Mouse (Mus musculus) yolk sac, embryonic 10.5 days (tissue): ENCODE data around the gene Ybx2.

Experiments
- DNase-seq: peaks from one replicate; pipeline ENCODE4 v3.0.0-alpha.2; 2017; ENCODE audit warnings: low spot score

The Ybx2 gene

DNA sequence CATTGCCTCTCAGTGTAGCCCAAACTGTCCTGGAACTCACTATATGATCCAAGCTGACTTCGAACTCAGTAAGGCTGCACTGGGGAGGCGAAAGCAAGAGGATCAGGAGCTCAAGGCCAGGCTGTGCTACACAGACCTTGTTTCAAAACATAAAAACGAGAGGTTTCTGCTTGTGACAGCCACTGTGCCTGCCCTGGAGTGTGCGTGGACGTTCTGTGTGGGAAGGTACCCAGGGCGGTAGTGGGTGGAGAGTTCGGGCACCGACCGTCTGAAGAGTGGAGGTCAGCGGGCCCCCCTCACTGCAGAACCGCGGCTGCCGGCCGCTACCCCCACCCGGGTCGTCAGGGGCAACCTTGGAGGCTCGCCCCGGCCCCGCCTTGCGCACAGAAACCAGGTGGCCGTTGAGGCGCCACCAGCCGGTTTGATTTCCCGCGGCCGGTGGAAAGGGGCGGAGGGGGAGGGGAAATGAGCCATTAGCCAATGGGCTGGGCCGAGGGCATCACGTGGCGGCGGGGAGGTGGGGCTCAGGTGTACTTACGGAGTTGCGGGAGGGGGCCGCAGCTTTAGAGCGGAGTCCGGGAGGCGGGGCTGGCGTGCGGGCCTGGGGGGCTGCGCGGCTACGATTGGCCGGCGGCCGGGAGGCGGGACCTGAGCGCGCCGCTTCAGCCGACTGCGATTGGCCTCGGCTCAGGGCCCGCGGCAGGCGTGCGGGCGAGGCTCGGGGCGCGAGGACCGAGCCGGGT is at the start of gene Ybx2:
Gene Ybx2 (plus strand): TSS at position 660 of the 743 bp plus-strand sequence.
- peak; percentile 93 for DNase-seq

- DNase-seq: peak; percentile 38
These were observed 48.5 kb upstream of the Ybx2 start for GRCm38 (mm10) chr11:69886907-69887635.

DNA sequence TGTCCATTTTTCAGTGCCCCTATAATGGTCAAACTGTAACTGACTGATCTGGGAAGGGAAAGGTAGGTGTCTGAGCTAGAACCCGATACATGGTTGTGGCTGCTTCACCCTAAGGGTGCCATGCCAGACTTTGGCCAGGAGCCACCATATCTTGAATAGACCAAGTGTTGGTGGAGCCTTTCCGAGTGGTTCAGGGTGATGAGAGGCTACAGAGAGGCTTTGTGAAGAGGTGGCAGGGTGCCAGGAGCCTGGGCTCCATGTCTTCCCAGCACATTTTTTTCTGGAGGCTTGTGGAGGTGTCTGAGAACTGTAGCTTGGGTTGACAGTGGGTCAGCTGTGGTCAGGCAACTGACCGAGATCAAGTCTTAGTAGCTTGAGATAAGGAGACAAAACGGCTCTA is 44.1 kb upstream of the Ybx2 start:
- DNase-seq: no peak

DNA sequence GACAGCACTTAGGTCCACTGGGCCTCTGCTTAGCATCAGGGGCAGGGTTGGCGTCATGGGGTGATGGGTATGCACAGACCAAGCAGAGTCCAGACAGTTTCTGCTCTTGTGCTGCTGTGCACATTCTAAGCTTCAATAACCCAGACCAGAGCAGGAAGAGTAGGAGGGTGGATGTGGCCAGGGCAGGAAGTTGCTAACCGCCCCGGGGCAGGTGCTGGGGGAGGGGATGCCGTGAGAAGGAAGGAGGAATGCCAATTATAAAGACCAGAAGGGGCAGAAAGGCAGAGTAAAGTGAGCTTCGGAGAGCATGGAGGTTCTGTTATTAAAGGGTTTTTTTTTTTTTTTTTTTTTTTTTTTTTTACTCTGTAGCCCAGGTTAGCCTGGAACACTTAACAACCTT is 40.9 kb upstream of the Ybx2 start:
- no peak for DNase-seq

DNA sequence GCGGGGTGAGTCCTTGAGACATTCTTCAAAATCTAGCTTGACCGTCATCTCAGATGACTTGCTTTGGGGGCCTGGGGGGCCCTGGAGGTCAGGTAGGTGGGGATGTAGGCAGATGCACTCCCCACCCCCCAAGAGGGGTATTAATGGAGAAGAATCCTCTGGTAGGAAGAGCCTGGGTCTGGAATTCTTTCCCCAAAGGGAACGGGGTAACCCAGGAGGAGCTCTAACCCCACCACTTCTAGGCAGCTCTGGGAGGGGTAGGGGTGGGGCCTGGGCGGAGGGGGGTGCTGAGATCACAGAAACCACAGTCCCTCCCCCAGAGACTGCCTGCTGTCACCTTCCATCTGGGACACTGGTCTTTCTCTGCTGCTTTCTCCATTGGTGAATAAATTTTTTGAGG is 40.3 kb upstream of the Ybx2 start, which contains the start of gene Acap1:
Gene Acap1 (minus strand): TSS at position 249 of the 400 bp plus-strand sequence.
- DNase-seq: no peak

DNA sequence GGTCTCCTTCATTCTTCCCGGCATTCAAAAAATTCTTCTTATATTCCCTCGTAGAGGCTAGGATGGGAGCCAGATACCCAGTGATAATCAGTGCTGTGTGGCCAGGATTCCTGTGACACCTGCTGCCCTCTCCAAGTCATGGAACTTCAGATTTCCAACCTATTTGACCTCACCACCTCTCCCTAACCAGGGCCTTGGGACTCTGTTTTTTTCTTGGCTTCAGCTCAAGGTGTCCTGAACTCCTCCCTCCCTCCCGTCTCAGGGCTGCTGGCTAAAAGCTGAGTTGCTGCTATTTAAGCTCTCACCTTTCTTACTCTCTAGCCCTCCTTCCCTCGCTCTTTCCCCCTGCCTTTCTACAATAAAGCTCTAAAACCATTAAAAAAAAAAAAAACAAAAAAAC is 35.7 kb upstream of the Ybx2 start:
- DNase-seq: no peak

DNA sequence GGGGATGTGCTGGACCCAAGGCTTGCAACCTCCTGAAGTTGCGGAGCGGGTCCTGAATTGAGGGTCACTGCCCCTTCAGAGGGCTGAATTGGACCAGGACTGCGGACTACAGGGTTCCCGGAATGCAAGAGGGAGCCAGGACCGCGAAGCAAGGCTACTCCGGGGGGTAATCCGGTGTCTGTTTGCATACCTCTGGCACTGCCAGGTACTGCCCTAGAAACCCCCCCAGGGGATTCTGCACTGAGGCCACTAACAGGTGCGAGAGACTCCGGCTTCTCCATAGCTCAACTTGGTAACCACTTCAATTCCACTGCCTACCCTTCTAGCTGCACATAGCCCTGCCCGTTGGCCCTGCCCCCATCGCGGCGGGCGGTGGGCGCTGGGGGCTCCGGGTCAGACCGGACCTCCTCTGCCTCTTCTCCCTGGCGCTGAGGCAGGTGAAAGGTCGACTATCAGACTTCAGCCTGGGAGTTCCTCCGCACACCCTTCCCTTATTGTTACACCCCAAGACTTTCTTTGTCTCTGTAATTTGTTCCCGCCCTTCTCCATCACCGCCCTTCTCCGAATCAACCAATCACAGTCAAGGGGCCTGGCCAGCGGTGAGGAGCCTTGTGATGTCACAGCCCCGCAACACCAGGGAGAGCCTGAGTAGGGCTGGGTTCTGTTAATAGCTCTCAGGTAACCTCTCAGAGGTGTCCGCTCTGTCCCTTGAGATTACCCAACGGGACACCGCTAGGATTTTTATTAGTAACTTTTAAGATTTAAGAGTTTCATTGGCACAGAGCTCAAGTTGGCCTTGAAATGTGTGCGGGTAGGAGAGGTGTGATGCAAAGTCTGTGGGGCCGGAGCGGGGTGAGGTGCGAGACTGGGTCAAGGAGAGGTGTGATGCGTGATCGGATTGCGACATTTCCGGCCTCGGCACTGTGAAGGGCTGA is 34.9 kb upstream of the Ybx2 start, which contains the start of the genes 2810408A11Rik and Neurl4:
Gene 2810408A11Rik (minus strand): TSS at position 517 of the 935 bp plus-strand sequence.
Gene Neurl4 (plus strand): TSS at position 602 of the 935 bp plus-strand sequence.
- peak; percentile 96 for DNase-seq

- DNase-seq: peak; percentile 96
These were observed 34.2 kb upstream of the Ybx2 start for GRCm38 (mm10) chr11:69901406-69901846.

GRCm38 (mm10) chr11:69901993-69902392 is 33.6 kb upstream of the Ybx2 start:
- DNase-seq: no peak

- DNase-seq: no peak
These were observed 32.6 kb upstream of the Ybx2 start for GRCm38 (mm10) chr11:69902972-69903371.

GRCm38 (mm10) chr11:69904311-69904710 is 31.3 kb upstream of the Ybx2 start:
- DNase-seq: no peak

DNA sequence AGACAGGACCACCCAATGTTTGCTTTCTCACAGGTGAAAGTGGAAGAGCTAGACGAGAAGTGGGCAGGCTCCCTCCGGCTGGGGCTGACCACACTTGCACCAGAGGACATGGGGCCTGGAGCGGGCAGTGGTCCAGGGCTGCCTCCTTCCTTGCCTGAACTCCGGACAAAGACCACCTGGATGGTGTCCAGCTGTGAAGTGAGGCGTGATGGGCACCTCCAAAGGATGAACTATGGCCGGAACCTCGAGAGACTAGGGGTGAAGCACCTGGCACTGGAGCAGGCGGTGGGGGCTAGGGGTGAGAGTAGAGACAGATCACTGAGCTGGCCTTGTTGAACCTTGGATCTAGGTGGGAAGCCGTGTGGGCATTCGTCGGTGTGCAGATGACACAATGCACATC is 27.0 kb upstream of the Ybx2 start:
- DNase-seq: no peak

DNA sequence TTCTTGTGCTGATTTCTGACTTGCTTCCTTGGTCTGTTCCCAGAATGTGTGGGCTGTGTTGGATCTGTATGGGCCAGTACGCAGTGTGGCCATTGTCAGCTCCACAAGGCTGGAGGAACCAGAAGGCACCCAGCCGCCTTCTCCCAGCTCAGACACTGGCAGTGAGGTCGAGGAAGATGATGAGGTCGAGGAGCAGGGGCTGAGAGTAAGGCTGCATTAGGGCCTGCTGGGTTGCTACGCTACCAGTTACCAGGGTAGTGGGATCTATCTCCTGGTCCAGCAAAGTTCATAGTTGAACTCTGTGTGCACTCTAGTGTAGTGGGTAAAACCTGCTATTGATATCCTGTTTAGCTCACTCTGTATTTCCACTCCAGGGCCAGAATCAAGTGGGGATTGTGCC is 26.4 kb upstream of the Ybx2 start:
- DNase-seq: no peak

- no peak for DNase-seq
These were observed 25.4 kb upstream of the Ybx2 start for GRCm38 (mm10) chr11:69910177-69910576.

DNA sequence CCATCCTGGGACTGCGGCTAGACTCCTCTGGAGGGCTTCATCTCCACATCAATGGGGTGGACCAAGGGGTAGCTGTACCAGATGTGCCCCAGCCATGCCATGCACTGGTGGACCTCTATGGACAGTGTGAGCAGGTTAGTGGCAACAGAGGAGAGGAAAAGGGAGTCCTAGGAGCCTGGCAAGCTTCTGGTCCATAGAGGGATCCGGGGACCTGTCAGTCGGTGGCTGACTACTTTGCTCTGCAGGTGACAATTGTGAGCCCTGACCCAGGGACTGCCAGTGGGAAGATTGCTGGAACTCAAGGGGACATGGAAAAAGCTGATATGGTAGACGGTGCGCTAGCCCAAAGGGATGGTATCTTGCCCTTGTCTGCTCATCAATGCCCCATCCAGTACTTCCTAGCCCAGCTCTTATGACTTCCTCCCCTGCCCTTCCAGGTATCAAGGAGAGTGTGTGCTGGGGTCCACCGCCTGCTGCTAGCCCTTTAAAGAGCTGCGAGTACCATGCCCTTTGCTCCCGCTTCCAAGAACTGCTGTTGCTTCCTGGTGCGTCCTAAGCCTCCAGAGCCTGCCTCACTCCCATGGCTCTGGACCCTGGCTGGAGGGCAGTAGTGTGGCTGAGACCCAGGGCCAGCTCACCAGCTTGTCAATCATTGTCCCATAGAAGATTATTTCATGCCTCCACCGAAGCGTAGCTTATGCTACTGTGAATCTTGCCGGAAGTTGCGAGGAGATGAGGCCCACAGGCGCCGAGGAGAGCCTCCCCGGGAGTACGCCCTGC is 24.6 kb upstream of the Ybx2 start:
- peak; percentile 88 for DNase-seq

- DNase-seq: no peak
These were observed 23.9 kb upstream of the Ybx2 start for GRCm38 (mm10) chr11:69911701-69912100.

DNA sequence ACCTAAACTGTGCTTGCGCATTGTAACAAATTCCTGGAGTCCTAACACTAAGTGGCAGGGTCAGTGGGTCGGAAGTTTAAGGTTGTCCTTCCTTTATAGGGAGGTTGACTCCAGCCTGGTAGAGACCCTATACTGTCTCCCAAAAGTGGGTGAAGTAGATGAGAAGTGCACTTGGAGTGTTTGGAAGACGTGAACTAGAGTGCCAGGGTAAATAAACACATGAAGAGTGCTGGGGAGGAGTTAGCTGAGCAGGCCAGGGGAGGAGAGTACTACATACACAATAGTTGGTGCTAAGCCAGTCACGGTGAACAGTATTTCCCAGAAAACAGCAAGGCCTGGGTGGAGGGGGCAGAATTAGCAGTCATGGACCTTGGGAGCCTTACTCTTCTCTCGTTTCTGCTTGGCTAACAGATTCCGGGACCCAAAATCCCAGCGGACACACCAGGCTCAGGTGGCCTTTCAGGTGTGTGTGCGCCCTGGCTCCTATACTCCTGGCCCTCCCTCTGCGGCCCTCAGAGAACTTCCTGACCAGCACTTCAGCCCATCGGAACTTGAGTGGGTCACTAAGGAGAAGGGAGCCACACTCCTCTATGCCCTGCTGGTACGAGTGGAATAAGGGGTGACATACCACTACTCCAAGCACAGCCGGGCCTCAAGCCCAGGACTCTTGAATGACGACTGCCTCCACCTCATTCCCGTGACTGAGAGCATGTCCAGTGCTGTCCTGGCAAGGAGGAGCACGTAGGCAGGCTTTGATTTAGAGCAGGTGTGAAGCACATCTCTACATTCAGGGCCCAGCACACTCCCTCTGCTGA is 22.7 kb upstream of the Ybx2 start:
- DNase-seq: no peak

DNA sequence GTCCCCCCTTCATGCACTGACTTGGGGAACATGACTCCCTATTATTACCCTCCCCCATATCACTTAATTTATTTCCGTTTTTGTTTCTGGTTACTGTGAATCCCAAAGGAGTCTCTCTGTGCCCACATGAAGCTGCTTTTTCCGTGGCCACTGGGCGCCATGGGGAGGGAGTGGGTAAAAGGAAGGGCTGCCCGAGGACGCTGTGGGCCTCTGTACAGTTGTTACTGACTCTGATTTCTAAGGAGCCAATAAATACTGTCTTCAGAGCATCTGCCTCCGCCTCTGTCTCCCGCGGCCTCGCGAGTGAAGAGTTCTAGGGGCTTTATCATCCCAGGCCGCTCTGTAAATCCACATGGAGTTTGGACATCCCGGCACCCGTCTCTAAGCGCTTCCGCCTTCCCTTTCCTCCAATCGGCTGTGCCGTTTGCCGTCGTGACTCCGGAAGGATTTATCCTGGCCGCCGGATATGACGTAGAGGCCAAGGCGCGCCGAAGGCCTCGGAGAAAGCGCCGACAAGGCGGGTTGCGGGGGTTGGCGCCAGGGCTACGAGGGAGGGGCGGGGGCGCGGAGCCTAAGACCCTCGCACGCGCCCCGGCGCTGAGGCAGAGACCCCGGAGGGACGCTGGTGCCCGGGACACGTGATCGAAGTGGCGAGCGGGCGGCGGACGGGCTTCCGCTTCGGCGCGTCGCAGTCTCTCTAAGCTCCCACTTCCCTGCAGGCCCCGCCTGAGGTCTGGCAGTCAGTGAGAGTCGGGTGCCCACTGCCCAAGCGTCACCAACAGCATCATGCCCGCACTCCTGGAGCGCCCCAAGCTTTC is 21.8 kb upstream of the Ybx2 start, which contains the start of gene Gps2:
Gene Gps2 (plus strand): TSS at position 335 of the 818 bp plus-strand sequence.
- DNase-seq: peak; percentile 93

DNA sequence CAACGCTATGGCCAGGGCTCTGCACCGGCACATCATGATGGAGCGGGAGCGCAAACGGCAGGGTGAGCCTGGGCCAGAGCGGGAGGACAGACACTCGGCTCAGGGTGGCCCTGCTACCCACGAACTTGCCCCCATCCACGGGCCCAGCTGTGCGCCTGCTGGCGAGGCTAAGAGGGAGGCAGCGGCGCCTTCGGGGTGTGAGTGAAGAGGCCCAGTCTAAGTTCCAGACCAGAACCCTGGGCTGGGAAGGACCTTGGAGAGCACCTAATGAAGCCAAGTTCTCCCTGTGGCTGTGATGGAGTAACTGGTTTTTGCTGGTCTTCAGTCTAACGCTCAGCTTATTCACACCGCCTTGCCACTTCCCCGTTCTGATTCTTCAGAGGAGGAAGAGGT is 21.2 kb upstream of the Ybx2 start:
- DNase-seq: peak; percentile 53
